Mouse (Mus musculus) stomach, embryonic 14.5 days (tissue): ENCODE data around the gene Artn. TPM values are rescaled to one million over a fixed set of nuclear protein-coding genes. Genes with fewer than 3 reads are reported as not detected.

Experiments
- ATAC-seq: fragments of 200-750 bp; cut with Nextera tagmentation; 2 replicates; pipeline ENCODE4 v1.8.0; 2017; ENCODE audit warnings: low read depth, moderate TSS enrichment; ENCODE audit not compliant: insufficient number of reproducible peaks, insufficient read depth, low FRiP score
- H3K27ac ChIP-seq: fragments of 300-500 bp; sonication (generic); 2 replicates; pipeline ENCODE4 v1.5.1; 2014; ENCODE audit warnings: mild to moderate bottlenecking, low read length, moderate library complexity, mixed read lengths
- H3K27me3 ChIP-seq: fragments of 300-500 bp; sonication (generic); 2 replicates; pipeline ENCODE4 v1.6.1; 2014; ENCODE audit warnings: low read length, control low read depth, mixed read lengths; ENCODE audit not compliant: control insufficient read depth, insufficient read depth
- H3K36me3 ChIP-seq: fragments of 300-500 bp; sonication (generic); 2 replicates; pipeline ENCODE4 v1.6.1; 2014; ENCODE audit warnings: mild to moderate bottlenecking, control low read depth, low read length, moderate library complexity, mixed read lengths; ENCODE audit not compliant: control insufficient read depth, insufficient read depth
- H3K4me1 ChIP-seq: fragments of 300-500 bp; sonication (generic); 2 replicates; pipeline ENCODE4 v1.6.1; 2014; ENCODE audit warnings: low read length, control low read depth, mixed read lengths; ENCODE audit not compliant: control insufficient read depth, insufficient read depth
- H3K4me2 ChIP-seq: fragments of 300-500 bp; sonication (generic); replicated peaks from 2 replicates; pipeline ENCODE4 v1.6.1; 2014; ENCODE audit warnings: low read depth, low read length, control low read depth
- H3K4me3 ChIP-seq: fragments of 300-500 bp; sonication (generic); 2 replicates; pipeline ENCODE4 v1.5.1; 2014; ENCODE audit warnings: low read depth, low read length, control low read depth
- H3K9ac ChIP-seq: fragments of 300-500 bp; sonication (generic); replicated peaks from 2 replicates; pipeline ENCODE4 v1.6.1; 2014; ENCODE audit warnings: low read depth, mild to moderate bottlenecking, control low read depth, low read length, moderate library complexity, mixed read lengths
- H3K9me3 ChIP-seq: fragments of 300-500 bp; sonication (generic); 2 replicates; pipeline ENCODE4 v1.6.1; 2016; ENCODE audit warnings: low read depth, low read length, control low read depth; ENCODE audit not compliant: control insufficient read depth
- WGBS: fragments of 180-500 bp; shearing (Covaris S2); extraction: QIAGEN DNeasy Blood & Tissue Kit; methylation state at CpG from one replicate; pipeline ENCODE4 v1.1.7; 2014; 5-methylcytosine and 5-hydroxymethylcytosine counted together
- polyA plus RNA-seq: library from polyadenylated mRNA; unstranded; fragments of >200 nt; fragmentation: Nextera tagmentation; extraction: Ambion mirVana; gene quantifications from 2 replicates; pipeline ENCODE4 v1.2.1, GENCODE M21; 2014

The Artn gene
- polyA plus RNA-seq, 1 experiment from 2014 or later: 5.8 TPM

DNA sequence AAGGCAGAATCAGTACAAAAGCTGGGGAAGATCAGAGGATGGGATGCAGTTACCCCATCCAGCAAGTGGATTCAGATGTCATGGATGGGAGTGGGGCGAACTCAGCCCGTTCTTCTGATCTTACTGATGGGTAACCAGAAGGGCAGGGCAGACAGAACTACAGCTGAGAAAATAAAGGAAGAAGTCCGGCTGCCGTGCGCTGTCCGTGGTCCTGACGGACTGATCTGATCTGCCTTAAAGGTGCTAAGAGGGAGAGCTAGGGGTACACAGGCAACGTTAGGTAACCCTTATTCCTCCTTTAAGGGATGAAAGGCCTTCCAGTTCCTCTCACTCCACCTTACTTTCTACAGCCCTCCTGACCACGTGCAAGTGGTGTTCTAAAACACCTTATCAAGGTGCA lies 36.2 kb downstream of the Artn start:
- H3K4me2 ChIP-seq: no peak overlapping the region

GRCm38 (mm10) chr4:117891738-117892161 lies 37.8 kb downstream of the Artn start, which contains the start of gene Dph2:
Dph2 (minus strand) TSS chr4:117892032.
- H3K9ac ChIP-seq: peak within 1 kb of the TSS; percentile 40; the same call in 1 of the 2 replicates
- no peaks in the 10 kb centered on the region for H3K9me3 ChIP-seq
- H3K4me2 ChIP-seq: peak within 1 kb of the TSS; percentile 88
- ATAC-seq: peak; percentile 86
- H3K4me3 ChIP-seq: peak within 1 kb of the TSS; percentile 76
- WGBS: under 1% methylated on average over 21 of the region's 21 CpGs
- peaks cover 13% of the 10 kb centered on the region for H3K36me3 ChIP-seq
- 0 out of 2 replicates have a peak, but pooled peaks cover 7% of the 10 kb centered on the region for H3K4me1 ChIP-seq
- no peaks in the 10 kb centered on the region for H3K27me3 ChIP-seq
- no peak within 1 kb of the TSS for H3K27ac ChIP-seq

More for the DNA sequence above, 36.2 kb downstream of the Artn start:
- ATAC-seq: no peak
- Histone ChIP-seq H3K36me3 (peaks cover 25% of the 10 kb centered on the region), H3K9ac (no peak overlapping the region), H3K27ac (no peak overlapping the region), H3K4me3 (no peak overlapping the region), H3K9me3 (no peaks in the 10 kb centered on the region), H3K4me1 (0 out of 2 replicates have a peak, but pooled peaks cover 7% of the 10 kb centered on the region), H3K27me3 (no peaks in the 10 kb centered on the region)
- WGBS: 16% methylated on average over 9 of the region's 9 CpGs

DNA sequence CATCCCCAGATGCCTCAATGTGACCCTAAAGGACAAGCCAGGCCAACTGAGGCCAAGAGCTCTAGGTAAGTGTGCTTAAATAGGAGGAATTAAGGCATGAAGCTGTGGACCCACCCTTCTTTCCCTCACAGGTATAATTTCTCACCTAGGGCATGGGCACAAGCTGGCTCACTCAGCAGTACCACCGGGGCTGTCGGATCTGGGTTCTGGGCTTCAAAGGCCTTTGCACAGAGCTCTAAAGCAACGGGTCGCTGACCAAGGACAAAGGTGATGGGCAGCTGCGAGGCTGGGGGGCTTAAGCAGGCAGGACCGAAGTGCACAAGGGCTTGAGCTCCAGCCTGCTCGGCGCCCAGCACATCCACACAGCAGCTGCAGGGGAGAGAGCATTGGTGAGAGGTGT lies 38.8 kb downstream of the Artn start:
- H3K4me2 ChIP-seq: peak overlapping the region; percentile 88; the same call in 1 of the 2 replicates
- peaks cover 11% of the 10 kb centered on the region; the same call in 1 of the 2 replicates for H3K4me1 ChIP-seq
- H3K9ac ChIP-seq: no peak overlapping the region
- H3K36me3 ChIP-seq: peaks cover 13% of the 10 kb centered on the region
- H3K9me3 ChIP-seq: no peaks in the 10 kb centered on the region
- no peak overlapping the region for H3K27ac ChIP-seq
- no peaks in the 10 kb centered on the region for H3K27me3 ChIP-seq
- H3K4me3 ChIP-seq: peak overlapping the region; percentile 76; the same call in 1 of the 2 replicates
- no peak for ATAC-seq
- 91% methylated on average over 8 of the region's 8 CpGs for WGBS

DNA sequence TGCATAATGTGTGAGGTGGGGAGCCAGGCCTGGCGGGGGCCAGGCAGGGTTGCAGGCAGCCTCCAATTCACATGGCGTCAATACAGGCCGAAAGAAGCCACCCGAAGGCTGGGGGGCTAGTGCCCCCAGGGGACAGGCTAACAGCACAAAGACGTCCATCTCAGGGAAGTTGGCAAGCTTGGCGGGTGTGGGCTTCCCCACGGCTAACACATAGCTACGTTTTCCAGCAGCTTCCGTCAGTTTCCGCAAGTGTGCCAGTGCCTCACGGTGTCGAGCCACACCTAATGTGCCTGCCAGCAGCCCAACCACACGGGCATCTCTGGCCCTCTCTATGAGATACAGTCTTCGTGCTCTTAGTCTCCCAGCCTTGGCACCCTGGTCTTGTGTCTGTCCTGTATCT lies 39.5 kb downstream of the Artn start:
- peaks cover 11% of the 10 kb centered on the region; the same call in 1 of the 2 replicates for H3K4me1 ChIP-seq
- no peak overlapping the region for H3K4me2 ChIP-seq
- WGBS: 94% methylated on average over 14 of the region's 14 CpGs
- no peaks in the 10 kb centered on the region for H3K9me3 ChIP-seq
- H3K4me3 ChIP-seq: no peak overlapping the region
- no peaks in the 10 kb centered on the region for H3K27me3 ChIP-seq
- ATAC-seq: no peak
- H3K36me3 ChIP-seq: peaks cover 16% of the 10 kb centered on the region
- H3K9ac ChIP-seq: no peak overlapping the region
- no peak overlapping the region for H3K27ac ChIP-seq

DNA sequence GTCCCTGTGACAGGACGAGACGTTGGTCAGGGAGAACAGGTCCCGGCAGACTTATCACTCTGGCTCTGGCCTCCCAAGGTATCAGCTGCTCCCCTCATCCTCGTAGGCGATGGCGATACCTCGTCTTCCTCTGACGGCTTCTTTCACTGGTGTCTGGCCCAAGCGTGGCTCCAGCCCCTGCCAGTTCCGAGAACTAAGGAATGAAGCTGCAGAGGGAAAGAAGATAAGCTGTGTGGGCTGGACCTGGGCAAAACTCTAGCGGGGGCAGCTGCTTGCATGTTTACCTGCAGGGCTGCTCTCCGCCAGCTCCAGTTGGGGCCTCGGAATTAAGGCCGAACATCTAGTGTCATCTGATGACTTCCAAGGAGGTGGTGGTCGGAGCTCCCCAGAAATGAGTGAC lies 40.1 kb downstream of the Artn start:
- H3K4me3 ChIP-seq: no peak overlapping the region
- H3K9ac ChIP-seq: no peak overlapping the region
- H3K4me2 ChIP-seq: no peak overlapping the region
- peaks cover 17% of the 10 kb centered on the region for H3K36me3 ChIP-seq
- no peak overlapping the region for H3K27ac ChIP-seq
- WGBS: 91% methylated on average over 15 of the region's 15 CpGs
- no peaks in the 10 kb centered on the region for H3K27me3 ChIP-seq
- no peaks in the 10 kb centered on the region for H3K9me3 ChIP-seq
- H3K4me1 ChIP-seq: peaks cover 11% of the 10 kb centered on the region; the same call in 1 of the 2 replicates
- ATAC-seq: no peak

DNA sequence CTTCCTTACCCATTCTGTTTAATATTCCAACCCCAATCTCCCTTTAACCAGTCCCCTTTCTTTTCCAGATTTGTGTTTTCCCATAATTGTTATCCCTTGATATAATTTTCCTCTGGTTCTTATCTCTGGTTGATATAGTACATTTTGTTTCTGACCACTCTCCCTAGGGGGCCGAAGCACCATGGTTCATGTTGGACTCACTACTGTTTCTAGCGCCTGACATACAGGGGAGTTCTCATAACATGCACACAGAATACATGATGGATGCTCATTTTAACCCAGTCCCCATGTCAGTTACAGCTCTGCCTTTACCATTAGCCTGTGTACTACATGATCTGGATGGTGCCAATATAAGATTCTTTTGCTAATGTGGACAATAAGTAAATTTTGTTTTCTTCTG lies 41.6 kb downstream of the Artn start:
- Histone ChIP-seq H3K4me3 (no peak overlapping the region; the same call in 1 of the 2 replicates), H3K4me2 (peak overlapping the region; percentile 67), H3K27me3 (no peaks in the 10 kb centered on the region), H3K4me1 (peaks cover 17% of the 10 kb centered on the region), H3K27ac (no peak overlapping the region), H3K36me3 (peaks cover 13% of the 10 kb centered on the region; the same call in 1 of the 2 replicates), H3K9ac (no peak overlapping the region), H3K9me3 (no peaks in the 10 kb centered on the region)
- WGBS: 69% methylated on average over 2 of the region's 2 CpGs
- no peak for ATAC-seq

DNA sequence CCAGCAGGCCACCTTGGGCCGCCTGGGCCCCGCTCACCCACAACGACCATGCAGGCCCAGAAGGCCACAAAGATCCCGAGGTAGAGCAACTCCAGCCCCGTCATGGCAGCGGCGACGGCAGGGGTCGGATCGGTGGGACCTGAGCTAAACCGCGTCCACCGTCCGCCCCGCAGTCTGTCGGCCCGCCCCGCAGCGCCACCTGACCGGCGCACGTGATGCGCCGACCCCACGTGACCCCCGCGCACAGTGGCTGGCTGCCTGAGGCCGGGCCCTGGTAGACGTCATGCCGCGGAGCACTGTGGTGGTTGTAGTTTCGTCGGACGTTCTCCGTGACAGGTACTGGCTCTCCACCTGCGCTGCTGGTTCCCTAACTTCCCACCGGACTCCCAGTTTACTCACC lies 42.4 kb downstream of the Artn start, which contains the start of gene Atp6v0b:
Gene Atp6v0b, minus strand, starts transcription at position 201 of the 400 bp plus-strand sequence.
- H3K4me1 ChIP-seq: peaks cover 18% of the 10 kb centered on the region

GRCm38 (mm10) chr4:117886644-117887043 lies 42.9 kb downstream of the Artn start:
- 2% methylated on average over 24 of the region's 24 CpGs for WGBS
- H3K4me1 ChIP-seq: peaks cover 21% of the 10 kb centered on the region

More for the DNA sequence above, 42.4 kb downstream of the Artn start, which contains the start of gene Atp6v0b:
- Histone ChIP-seq H3K9me3 (no peaks in the 10 kb centered on the region), H3K27me3 (no peaks in the 10 kb centered on the region), H3K27ac (no peak within 1 kb of the TSS), H3K4me3 (peak within 1 kb of the TSS; percentile 94), H3K36me3 (peaks cover 13% of the 10 kb centered on the region; the same call in 1 of the 2 replicates), H3K9ac (peak within 1 kb of the TSS; percentile 81), H3K4me2 (peak within 1 kb of the TSS; percentile 67)
- peak; percentile 90 for ATAC-seq
- WGBS: under 1% methylated on average over 37 of the region's 37 CpGs

More at GRCm38 (mm10) chr4:117886644-117887043, 42.9 kb downstream of the Artn start:
- ATAC-seq: no peak
- Histone ChIP-seq H3K27ac (no peak overlapping the region), H3K27me3 (no peaks in the 10 kb centered on the region), H3K36me3 (peaks cover 13% of the 10 kb centered on the region; the same call in 1 of the 2 replicates), H3K9ac (peak overlapping the region; percentile 81), H3K4me3 (peak overlapping the region; percentile 94), H3K9me3 (no peaks in the 10 kb centered on the region), H3K4me2 (peak overlapping the region; percentile 67)
